Mouse (Mus musculus) spleen, adult 18-20 months (tissue): ENCODE data around the gene Myo3b.
"Not testable (repeated sequence)": the region's sequence is repeated elsewhere in the genome, so short reads cannot be mapped to it uniquely, and the experiment has no call there.

ENCODE experiments used
- DNase-seq, 2 experiments: peaks; one replicate each; pipeline ENCODE4 v3.0.0; 2022; ENCODE audit warnings: mixed read lengths in 2 of 2

Myo3b gene

DNA sequence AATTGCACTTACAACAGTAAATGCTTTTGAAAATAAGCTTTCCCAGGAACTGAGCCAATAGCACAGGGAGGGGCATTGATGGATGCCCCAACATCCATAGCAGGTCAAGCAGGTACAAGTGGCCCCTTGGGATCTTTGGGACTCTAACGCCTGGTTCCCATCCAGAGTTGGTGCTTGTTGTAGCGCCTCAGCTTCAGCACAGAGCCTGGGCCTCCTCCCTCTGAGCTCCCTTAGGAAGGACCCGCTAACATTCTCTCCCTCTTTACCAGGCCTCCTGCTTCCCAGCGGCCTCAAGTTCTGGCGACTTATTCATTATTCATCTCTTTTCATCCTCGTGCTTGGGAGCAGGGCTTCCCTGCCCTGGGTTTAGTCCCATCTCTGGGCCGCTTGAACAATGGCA, at the start of gene Myo3b:
Gene Myo3b (plus strand): TSS at position 375 of the 400 bp plus-strand sequence.
- no peak for DNase-seq

DNA sequence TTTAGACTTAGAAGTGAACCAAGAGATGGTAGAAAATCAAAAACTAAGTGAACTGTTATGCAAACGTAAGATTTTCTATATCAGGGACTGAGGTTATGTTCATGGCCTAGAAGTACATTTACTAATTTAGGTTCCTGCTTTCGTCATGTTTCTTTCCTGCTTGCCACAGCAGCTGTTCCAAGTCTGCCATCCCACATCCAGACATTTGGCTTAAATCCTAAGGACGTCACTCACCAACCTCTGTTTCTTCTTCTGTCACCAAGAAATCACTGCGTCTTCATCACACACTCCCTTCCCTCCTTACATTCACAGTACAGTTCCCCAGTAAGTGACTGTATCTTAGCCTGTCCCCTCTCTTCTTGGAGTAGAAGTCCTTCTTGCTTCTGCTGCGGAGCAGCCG, 49.7 kb upstream of the Myo3b start:
- DNase-seq: no peak

DNA sequence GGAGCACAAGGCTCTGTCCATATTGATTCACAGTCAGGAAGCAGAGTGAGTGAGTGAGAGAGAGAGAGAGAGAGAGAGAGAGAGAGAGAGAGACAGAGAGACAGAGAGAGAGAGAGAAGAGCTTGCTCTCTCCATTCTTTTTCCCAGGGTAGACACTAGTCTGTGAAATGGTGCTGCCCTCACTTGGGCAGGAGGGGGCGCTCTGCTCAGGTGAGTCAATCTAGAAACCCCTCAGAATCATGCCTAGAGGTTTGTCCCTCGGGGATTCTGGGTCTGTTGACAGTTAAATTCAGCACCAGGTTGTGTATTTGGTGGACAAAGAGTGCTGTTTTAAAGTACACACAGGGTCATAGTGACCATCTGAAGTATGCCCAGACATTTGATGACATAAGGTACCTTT, 48.3 kb upstream of the Myo3b start:
- no peak for DNase-seq

DNA sequence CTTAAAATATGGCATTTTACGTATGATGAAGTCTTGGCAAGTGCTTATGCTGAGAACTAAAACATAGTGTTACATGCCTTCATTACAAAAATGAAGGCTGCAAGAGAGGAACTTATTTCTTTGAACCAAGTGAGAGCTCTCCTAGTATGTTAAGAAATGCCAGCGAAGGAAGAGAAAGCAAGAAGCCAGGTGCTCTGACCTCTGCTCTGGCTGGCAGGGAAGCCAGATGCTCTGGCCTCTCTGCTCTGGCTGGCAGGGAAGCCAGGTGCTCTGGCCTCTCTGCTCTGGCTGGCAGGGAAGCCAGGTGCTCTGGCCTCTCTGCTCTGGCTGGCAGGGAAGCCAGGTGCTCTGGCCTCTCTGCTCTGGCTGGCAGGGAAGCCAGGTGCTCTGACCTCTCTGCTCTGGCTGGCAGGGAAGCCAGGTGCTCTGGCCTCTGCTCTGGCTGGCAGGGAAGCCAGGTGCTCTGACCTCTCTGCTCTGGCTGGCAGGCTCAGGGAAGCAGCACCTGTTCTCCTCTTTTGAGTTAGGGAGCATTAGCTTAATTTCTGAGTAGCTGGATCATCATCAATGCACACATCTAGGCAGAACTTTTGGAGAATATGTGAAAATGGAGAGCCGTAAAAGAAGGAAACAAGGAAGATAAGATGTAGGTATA, 44.7 kb upstream of the Myo3b start:
- DNase-seq: not testable (repeated sequence)

DNA sequence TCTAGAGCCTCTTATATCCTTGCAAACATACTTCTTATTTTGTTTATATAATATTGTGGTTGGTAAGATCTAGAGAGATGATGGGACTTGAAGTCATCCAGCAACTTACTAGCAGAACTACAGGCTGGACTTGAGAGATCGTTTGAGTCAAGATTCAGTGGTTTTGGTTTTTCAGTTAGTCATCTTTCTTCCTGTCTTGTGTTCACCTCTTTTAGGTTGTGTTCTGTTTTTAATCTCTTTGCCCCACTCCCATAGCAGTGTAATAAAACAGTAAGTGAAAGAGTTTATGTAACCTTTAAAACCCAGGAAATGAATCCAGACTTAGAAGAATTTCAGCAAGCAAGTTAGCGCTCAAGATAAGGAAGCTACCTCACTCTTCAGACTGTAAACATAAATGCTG, 44.1 kb upstream of the Myo3b start:
- DNase-seq: no peak

DNA sequence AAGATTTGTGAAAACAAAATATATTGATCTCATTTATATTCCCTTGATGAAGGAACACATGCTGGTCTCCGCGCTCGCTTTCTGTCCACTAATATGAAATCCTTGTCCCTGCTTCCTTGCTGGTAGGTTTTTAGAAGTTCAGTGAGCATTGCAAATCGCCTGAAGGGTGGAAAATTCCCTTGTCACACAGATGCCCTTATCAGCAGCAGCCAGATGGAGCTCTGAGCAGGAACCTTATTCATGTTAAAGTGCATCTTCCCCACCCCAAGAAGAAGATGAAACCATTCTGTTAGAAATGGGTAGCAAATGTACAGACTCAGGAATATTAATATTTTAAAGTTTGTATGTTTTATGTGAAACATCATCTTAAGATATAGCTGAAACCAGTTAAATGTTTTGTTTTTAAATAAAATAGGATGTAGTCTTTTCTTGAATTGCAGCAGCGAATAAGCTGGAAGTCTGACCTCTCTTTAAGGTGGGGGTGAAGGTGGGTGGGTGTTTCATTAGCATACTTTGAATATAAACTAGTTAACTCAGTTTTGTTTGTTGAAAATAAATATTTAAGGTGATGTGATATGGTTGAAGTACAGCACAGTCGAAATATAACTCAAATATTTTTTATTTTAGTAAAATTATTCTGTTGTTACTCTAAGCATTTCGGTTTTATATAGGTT, 39.7 kb upstream of the Myo3b start:
- no peak for DNase-seq

DNA sequence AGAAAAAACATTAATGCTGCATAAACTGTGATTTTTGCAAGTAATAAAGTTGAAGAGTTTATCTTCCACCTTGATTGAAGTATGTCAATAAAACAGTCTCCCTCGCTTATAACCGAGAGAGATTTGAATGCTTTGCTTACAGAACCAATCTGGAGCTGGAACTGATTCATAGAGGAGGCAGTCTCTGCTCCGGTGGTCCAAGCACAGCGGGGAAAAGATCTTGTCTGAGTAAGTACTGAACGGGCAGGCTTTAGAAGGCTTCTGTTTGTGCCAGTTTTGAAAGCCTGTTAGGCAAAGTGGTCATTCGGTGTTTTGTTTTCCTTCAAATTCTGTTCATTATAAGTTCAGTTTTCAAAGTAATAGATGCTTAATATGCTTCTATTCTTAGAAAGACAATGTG, 38.6 kb upstream of the Myo3b start:
- no peak for DNase-seq

DNA sequence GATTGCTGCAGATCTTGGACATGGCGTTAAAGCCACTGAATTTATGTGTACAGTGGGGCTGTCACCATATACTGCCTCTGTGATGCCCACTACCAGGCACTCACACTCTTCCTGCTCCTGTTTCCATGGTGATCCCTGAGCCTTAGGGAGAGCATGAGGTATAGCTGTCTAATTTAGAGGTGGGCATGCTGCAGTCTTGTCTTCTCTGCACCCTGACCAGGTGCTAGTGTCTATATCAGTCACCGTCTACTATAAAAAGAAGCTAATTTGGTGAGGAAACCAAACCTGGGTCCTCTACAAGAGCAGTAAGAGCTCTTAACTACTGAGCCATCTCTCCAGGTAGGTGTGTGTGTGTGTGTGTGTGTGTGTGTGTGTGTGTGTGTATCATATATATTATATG, 32.4 kb upstream of the Myo3b start:
- DNase-seq: no peak

DNA sequence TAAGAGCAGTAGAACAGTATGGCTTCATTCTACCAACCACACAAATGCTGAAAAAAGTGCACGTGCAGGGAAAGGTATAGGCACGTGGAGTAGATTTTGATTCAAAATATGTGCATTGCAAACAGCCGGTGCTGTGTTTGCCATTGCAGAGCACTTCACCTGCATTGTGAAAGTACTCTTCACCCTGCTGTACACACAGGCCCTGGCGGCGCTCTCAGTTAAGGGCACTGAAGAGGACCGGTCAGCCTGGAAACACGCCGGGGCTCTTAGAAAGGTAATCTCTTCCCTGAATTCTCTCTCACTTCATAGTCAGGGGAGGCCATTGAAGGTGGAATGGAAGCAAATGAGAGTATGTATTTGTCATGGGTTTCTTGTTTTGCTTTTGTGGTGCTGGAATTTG, 26.0 kb upstream of the Myo3b start:
- DNase-seq: no peak

DNA sequence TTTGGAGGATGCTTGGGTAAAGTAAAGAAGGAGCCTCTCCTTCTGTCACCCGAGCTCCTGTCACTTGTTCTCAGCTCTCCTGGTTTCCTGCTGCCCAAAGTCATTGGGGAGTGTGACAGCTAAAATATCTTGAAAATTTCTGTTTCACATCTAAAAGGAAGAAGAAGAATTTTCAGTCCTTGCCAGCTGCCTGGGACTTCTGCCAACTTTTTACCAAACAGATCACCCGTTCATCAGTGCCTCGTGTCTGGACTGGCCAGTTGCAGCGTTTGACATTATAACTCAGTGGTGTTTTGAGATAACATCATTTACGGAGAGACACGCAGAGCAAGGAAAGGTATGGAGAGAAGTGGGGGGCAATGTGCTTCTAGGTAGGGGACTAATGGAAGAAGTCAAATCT, 20.7 kb upstream of the Myo3b start:
- DNase-seq: no peak

DNA sequence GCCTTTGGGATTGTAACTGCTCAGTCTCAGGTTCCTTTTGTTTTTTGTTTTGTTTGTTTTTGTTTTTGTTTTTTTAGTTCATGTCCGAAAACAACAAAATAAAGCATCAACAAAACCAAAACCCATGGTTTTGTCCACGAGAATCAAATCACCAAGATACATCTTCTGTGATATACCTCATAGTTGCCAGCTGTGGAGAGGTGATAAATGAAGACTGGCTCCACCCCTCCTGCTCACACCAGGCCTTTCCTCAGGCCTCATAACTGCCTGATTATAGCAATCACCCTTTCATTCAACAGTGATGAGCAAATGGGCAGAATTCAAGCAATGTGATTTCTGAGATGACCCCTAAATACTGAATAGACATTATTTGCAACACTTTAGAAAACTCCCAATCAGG, 14.5 kb upstream of the Myo3b start:
- no peak for DNase-seq

DNA sequence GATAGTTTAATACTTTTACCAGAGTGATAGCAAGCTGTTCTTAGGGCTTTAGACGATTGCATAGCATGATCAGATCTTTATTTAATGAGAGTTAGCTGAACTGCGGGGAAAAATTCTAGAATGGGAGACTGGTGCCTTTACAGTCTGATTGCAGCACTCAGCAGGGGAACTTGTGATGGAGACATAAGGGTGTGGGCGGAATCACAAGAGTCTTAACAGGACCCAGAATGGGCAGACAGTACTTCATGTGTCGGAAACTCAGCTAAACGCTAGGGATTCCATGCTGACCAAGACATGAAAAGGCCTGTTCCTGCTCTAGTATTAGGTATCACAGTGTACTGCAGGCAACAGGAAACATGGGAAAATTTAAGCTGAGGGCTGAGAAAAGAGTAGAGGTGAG, 13.2 kb upstream of the Myo3b start:
- DNase-seq: no peak

DNA sequence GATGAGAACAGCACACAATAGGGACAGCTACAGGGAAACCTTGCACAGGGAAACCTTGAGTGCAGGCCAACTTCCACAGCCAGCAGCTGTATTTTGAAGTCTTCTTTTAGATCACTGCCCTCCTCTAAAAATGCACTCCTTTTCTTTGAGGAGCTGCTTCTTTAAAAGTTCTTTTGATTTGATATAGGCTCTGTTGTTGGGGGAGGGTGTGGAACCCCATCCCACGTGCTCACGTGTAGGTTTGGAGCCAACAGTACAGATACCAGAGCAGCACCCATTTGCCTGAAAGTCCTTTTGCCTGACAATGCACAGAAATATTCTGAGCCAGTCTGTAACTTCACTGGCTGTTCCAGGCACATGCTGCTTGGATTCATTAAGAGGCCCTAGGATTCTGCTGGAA, 7.5 kb upstream of the Myo3b start:
- no peak for DNase-seq

DNA sequence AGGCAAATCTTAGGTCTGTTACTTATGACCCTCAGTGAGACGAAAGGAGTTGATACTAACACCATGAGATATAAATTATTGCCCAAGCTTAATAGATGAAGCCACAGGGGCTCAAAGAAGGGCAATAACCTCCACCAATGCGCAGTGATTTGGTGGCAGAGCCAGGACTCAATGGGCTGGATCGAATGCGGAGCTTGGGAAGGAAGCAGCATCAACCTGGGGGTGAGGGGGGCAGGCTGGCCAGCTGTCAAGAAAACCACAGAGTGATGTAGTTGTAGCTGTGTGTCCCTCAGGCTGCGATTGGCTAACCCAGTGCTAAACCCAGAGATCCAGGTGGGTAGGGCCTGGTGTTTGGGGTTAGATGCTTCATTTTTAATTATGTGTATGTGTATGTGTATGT, 4.0 kb upstream of the Myo3b start:
- no peak for DNase-seq

DNA sequence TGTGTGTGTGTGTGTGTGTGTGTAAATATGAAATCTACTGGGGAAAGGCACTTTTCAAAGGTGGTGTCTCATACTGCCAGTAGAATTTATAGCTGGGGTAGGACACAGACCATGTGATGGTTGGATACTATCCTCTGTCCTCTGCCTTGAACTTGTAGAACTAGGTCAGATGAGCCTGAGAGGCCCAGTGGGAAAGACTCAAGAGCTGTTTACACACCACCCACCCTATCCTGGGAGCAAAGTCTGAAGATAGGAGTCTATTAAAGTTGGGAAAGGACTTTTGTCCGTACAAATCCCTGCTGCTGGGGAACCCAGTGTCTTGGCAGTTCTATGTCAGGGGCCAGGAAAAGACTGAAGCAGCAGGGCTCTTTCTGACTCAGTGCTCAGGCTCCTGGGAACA, 3.6 kb upstream of the Myo3b start:
- DNase-seq: no peak

DNA sequence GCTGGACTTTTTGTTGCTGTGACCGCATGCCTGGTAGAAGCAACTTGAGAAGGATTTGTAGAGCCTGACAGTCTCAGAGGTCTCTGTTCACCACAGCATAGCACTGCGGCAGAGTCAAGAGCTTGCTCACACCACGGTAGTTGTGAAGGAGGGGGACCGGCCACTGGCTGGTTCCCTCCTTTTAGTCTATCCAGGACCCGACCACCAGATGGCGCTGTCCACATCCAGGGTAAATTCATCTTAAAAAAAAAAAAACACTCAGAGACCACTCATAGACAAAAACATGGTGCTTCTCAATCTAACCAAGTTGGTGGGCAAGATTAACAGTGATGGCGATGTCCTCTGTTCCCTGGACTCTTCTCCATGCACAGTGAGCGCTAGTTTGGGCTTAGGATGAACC, 1.7 kb upstream of the Myo3b start:
- DNase-seq: peak; percentile 19 to 68

DNA sequence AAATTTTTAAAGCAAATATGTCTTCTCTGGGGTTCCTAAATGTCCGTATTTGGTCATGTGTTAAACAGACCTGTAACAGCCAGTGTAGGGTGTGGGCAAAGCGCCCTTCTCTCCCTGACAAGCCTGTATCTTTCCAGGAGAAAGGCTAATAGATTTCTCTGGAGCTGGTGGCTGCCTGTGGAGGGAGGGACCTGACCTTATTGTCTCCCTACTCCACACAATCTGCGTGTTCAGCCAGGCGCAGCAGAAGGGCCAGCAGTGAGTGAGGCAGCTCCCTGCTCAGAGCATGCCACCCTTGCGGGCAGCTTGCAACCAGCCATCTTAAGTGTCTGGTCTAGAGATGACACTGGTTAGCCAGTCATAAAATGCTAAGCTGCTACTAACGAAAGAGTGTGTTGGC, 5.5 kb downstream of the Myo3b start:
- no peak for DNase-seq

DNA sequence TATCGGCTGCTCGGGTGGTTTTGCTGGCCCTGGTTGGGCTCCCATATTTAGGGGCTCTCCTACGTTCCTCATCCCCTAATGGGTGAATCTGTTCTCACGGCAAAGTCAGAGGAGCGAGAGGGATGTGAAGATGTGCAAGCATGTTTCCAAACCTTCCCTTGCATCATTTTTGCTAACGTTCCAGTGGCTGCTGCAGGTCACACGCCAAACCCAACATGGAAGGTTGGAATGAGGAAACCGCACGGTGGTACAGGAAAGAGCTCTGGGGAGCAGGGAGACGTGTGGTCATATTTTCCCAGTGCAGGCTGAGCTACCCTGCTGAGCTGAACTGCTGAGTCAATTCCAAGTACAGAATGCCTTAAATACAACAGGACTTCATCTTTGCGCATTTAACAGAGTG, 8.9 kb downstream of the Myo3b start:
- no peak for DNase-seq

DNA sequence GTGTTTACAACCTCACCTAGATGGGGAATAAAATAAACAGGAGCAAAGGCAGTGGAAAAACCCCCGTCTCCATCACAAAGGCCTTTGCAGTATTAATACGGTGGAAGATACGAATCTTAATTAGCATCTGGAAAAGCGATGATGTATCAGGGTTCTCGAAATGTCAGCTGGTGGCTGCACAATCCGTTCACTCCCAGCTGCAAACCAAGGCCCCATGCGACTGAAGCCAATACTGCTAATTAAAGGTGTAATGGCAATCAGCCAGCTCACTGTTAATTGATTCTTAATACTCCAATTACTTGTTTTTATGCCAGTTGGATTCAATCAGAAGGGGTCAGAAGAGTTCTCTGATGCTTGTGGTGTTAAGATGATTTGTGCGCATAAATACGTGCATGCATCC, 14.9 kb downstream of the Myo3b start:
- DNase-seq: no peak

DNA sequence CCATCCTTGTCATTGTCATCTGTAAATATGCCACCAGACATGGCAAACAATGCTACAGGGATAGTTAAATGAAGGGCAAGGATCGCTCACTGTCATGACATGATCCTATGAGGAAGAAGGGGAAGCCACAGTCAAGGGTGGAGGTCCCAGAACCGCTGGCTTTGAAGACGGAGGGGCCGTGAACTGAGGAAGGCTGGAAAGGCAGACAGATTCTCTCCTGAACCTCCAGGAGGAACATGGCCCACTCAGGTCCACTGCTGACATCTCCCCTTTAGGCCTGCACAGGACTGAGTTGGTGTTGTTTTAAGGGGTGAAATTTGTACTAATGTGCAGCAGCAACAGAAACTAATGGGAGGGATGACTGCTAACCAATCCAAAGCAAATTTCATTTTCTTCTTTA, 19.3 kb downstream of the Myo3b start:
- no peak for DNase-seq

DNA sequence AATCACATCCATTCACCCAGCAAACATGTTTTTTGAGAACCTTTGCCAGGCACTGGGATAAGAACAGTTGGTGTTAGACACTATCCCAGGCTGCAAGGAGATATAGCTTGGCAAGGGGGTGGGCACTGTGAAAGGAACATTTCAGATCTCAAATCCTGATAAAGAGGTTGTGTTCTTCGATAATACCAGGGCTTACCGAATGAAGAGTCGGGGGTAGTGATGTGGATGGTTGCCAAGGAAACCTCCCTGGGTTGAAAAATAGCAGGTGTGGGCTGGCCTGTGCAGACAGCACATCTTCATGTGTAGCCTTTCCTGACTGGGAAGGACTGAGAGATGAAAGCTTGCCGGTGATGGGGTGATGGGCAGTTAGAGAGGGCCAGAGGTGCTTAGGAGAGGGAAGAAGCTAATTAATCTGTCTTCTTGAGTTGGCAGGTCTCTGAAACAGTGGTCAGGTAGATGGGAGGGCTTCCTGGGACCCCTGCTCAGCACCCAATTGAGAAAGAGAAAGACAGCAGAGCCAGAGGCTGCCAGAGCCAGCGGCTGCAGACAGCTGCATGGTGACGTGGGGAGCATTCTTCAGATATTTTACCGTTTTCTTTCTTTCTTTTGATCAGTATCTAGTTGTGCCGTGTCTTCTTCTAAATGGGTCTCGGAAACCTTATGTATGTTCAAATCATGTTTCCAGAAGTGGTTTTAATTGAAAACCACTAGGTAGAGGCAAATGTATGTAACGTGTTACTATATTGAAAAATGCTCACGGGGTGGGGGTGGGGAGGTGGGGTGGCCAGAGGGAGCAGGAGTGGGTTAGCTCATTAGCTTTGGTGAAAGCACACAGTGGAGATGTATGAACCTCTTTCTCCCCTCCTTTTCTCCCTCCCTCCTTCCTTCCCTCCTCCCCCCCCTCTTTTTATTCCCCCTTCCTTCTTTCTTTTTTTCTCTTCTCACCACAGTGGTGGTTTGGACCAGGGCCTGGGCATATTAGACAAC, 21.7 kb downstream of the Myo3b start:
- DNase-seq: no peak

DNA sequence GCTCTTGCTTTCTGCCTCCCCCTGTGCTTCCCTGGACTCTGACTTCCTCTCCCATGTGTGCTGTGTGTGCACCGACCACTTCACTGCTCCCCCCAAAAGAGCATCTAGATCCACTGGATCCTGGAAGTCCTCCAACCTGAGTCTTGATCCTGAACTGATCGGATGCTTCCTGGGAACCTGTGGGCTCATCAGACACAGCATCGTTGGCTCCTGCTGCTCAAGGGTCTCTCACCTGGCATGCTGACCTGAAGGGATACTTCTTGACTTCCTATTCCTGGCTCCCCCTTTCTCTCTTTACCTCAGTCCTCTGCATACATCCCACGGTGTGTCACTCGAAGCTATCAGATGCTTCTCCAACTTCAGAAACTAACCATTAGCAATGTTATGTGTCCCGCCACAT, 26.2 kb downstream of the Myo3b start:
- no peak for DNase-seq

DNA sequence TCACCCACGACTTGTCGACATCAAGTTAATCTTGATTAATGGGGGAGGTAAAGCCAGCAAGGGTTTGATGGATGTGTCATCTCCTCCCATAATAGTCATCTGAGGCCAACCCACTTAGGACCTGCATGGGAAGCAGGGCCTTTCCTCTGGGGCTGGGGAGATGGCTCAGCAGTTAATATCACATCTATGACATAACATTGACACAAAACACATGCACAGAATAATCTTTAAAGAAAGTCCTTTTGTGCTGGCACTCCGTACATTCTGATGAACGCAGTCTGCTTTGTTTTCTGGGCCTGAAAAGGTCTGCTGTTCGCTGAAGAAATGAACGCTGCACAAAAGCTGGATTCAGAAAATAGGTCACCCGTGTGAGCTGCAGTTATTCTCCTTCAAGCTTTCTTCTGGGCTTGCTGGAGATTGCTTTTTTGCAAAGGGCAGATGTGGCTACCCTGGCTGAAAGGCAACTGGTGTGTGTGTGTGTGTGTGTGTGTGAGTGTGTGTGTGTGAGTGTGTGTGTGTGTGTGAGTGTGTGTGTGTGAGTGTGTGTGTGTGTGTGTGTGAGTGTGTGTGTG, 26.9 kb downstream of the Myo3b start:
- DNase-seq: no peak
